Mouse (Mus musculus): ENCODE results near the gene Sgta.

- TF ChIP-seq CTCF (IDR thresholded peaks at IDR 0.05; ENCODE audit: borderline replicate concordance, control insufficient read depth, extremely low read depth, insufficient read depth, low read length, poor library complexity) (peak; percentile 83; the same call in 1 of the 2 replicates), POLR2A (IDR thresholded peaks at IDR 0.05; ENCODE audit: control insufficient read depth, extremely low read depth, insufficient read depth, low read length, poor library complexity) (no peak)
Observed at GRCm38 (mm10) chr10:80999362-81000196, 60.4 kb downstream of the Sgta start.
